Mouse (Mus musculus): Measurements from ENCODE around the gene Ankrd2.

DNA sequence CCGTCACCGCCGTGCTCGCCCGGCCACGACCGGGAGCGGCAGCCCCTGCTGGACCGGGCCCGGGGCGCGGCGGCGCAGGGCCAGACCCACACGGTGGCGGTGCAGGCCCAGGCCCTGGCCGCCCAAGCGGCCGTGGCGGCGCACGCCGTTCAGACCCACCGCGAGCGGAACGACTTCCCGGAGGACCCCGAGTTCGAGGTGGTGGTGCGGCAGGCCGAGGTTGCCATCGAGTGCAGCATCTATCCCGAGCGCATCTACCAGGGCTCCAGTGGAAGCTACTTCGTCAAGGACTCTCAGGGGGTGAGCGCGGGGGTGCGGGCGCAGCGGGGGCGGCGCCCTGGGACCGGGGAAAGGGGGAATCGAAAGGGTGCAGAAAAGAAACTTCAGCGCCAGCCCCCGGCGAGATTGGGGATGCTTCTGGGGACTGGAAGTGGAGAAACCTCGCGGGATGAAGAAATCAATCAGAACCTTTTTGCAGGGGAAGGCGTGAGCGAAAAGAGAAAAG, 54.9 kb downstream of the Ankrd2 start:
- TF ChIP-seq CTCF (IDR thresholded peaks at IDR 0.05; ENCODE audit: low read depth) (no peak), EP300 (IDR thresholded peaks at IDR 0.05; ENCODE audit: low read depth) (no peak)
